Mouse (Mus musculus): ENCODE data around the gene Emc4.

The Emc4 gene

DNA sequence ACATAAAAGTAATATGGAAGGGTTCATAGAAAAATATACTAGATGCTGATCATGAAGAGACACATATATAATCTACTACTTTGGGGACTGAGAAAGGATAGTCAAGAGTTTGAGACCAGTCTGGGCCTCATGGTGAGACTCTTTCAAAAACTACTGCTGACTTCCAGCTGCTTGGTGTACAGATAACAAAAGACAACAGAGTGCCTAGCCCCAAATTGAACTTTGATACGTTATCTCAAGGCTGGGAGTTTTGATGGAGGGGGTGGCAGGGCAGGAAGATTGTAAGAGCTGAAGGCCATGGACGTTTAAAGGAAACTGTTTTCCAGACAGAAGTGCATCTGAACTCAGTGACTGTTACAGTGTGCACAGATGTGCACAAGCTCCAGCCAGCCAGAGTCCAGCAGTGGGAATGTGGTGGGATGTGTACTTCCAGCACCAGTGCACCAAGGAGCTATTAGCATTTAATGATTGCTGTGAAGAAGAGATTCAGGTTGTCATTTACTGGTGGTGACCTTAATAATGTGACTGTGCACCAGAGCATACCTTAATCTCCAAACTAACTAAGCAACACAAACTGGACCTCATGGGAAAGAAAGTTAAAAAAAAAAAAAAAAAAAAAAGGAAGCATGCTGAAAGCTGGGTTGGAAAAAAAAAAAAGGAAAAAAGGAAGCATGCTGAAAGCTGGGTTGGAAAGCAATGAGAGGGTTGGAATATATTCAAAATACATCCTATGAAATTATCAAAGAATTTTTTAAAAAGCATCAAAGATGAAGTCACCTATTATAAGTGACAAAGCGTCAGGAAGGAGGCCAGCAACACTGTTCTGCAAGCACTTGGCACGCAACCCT, 35.6 kb downstream of the Emc4 start:
- no peak for DNase-seq

DNA sequence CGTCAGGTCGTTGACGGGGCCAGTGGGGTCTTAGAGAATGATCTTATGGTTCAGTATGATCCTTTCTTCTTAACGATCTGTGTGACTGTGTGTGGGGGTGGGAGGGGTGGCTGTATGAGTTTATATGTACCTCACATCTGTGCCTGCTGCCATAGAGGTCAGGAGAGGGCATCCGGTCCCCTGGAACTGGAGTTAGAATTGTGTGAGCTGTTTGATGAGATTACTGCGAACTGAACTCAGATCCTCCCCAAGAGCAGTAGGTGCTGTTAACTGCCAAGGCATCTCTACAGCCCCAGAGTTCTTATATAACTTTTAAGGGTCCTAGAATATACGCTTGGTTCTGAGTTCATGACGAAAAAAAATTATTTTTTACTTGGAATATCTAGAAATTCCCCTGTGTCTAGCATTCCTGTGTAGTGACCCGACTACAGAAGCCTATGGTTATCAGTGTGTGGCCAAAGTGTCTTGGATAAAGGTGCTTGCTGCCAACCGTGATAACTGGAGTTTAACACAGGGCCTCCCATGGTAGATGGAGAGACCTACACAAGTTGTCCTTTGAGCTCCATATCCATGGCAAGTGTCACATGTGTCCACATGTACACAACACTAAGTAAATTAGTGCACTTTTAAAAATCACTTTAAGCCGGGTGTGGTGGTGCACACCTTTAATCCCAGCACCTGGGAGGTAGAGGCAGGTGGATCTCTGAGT, 39.6 kb downstream of the Emc4 start:
- no peak for DNase-seq

- DNase-seq = no peak
Measured at GRCm38 (mm10) chr2:112318905-112319304, 48.9 kb downstream of the Emc4 start.

DNA sequence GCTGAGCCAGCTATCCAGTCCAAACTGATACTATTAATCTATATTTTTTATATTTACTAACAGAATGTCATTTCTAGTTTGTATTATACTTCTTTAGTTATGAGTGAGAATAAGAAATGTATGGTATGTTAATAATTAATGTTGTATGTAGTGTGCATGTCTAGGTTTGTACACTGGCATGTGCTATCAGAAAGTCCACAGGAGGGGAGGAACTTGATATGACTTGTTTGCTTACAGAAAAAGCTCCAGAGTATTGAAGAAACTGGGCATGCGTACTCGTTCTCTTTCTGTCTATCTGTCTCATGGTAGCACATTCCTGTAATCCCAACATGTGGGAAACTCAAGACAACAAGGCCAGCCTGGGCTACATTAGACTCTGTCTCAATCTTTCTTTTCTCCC, 49.6 kb downstream of the Emc4 start:
- DNase-seq = no peak

DNA sequence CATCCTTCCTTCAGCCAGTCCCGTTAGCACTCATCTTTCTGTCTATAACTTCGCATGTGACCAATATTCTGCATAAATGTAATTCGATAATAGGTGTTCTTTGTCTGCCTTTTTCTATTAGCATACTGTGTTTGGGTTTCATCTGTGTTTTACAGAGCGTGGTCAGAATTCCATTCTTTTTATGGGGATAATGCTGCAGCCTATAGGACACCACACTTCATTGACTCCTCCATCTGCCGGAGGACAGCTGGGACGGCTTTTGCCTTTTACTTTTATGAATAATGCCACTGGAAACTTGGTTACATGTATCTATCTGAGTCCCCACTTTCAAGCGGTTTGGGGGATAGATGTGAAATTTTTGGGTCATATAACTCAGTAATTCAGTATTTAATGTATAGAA, 52.2 kb downstream of the Emc4 start:
- DNase-seq = no peak

Data from right cerebral cortex, postnatal 25 days (tissue).